Mouse (Mus musculus) limb, embryonic 15.5 days (tissue): ENCODE data around the gene Mettl11b. TPM values are rescaled to one million over a fixed set of nuclear protein-coding genes. Genes with fewer than 3 reads are reported as not detected.
A peak's percentile ranks its signal among the peaks of the same experiment; 100 is the strongest.
"Not testable (repeated sequence)": the region's sequence is repeated elsewhere in the genome, so short reads cannot be mapped to it uniquely, and the experiment has no call there.

Experiments
- ATAC-seq: fragments of 200-750 bp; cut with Nextera tagmentation; 2 replicates; pipeline ENCODE4 v1.8.0; 2017; ENCODE audit warnings: low read depth, moderate TSS enrichment; ENCODE audit not compliant: insufficient number of reproducible peaks, low FRiP score, low TSS enrichment
- H3K27ac ChIP-seq: fragments of 300-500 bp; sonication (generic); 2 replicates; pipeline ENCODE4 v1.5.1; 2015; ENCODE audit warnings: moderate library complexity, mild to moderate bottlenecking, inconsistent platforms
- H3K27me3 ChIP-seq: fragments of 300-500 bp; sonication (generic); 2 replicates; pipeline ENCODE4 v1.6.1; 2015; ENCODE audit warnings: inconsistent platforms
- H3K36me3 ChIP-seq: fragments of 300-500 bp; sonication (generic); 2 replicates; pipeline ENCODE4 v1.6.1; 2015; ENCODE audit warnings: inconsistent platforms
- H3K4me1 ChIP-seq: fragments of 300-500 bp; sonication (generic); 2 replicates; pipeline ENCODE4 v1.6.1; 2015; ENCODE audit warnings: inconsistent platforms
- H3K4me2 ChIP-seq: fragments of 300-500 bp; sonication (generic); 2 replicates; pipeline ENCODE4 v1.6.1; 2015; ENCODE audit warnings: mild to moderate bottlenecking, inconsistent platforms
- H3K4me3 ChIP-seq: fragments of 300-500 bp; sonication (generic); 2 replicates; pipeline ENCODE4 v1.5.1; 2015; ENCODE audit warnings: mild to moderate bottlenecking, inconsistent platforms
- H3K9ac ChIP-seq: fragments of 300-500 bp; sonication (generic); 2 replicates; pipeline ENCODE4 v1.6.1; 2015; ENCODE audit warnings: inconsistent platforms
- H3K9me3 ChIP-seq: fragments of 300-500 bp; sonication (generic); 2 replicates; pipeline ENCODE4 v1.6.1; 2016; ENCODE audit warnings: inconsistent platforms
- WGBS: fragments of 180-500 bp; shearing (Covaris S2); methylation state at CpG from one replicate; pipeline ENCODE4 v1.1.7; 2015; 5-methylcytosine and 5-hydroxymethylcytosine counted together
- polyA plus RNA-seq: library from polyadenylated mRNA; unstranded; fragments of >200 nt; fragmentation: Nextera tagmentation; extraction: Ambion mirVana; gene quantifications from 2 replicates; pipeline ENCODE4 v1.2.1, GENCODE M21; 2015

The Mettl11b gene
- polyA plus RNA-seq, result 0.15 and 1.6 TPM in 2 replicates

GRCm38 (mm10) chr1:163725106-163725759 lies at the start of gene Mettl11b:
Mettl11b (minus strand) TSS chr1:163725232.
- Histone ChIP-seq H3K9ac (no peak within 1 kb of the TSS), H3K9me3 (no peaks in the 10 kb centered on the region), H3K36me3 (no peaks in the 10 kb centered on the region), H3K27me3 (no peaks in the 10 kb centered on the region), H3K4me2 (no peak within 1 kb of the TSS), H3K4me1 (peaks cover 8% of the 10 kb centered on the region; the same call in 1 of the 2 replicates), H3K4me3 (no peak within 1 kb of the TSS), H3K27ac (no peak within 1 kb of the TSS)
- 38% methylated on average over 9 of the region's 9 CpGs for WGBS
- 0 out of 2 replicates have a peak, but pooled peaks have one; percentile 55 for ATAC-seq

GRCm38 (mm10) chr1:163757462-163758207 lies 32.6 kb upstream of the Mettl11b start:
- H3K27ac ChIP-seq, result peak overlapping the region; percentile 52; the same call in 1 of the 2 replicates
- no peaks in the 10 kb centered on the region for H3K9me3 ChIP-seq
- H3K9ac ChIP-seq, result no peak overlapping the region
- 35% methylated on average over 10 of the region's 10 CpGs for WGBS
- no peak overlapping the region for H3K4me2 ChIP-seq
- no peak overlapping the region for H3K4me3 ChIP-seq
- H3K4me1 ChIP-seq, result peaks cover 4% of the 10 kb centered on the region; the same call in 1 of the 2 replicates
- H3K36me3 ChIP-seq, result no peaks in the 10 kb centered on the region
- H3K27me3 ChIP-seq, result peaks cover 7% of the 10 kb centered on the region; the same call in 1 of the 2 replicates
- ATAC-seq, result peak; percentile 40; the same call in 1 of the 2 replicates

- WGBS, result 49% methylated on average over 4 of the region's 4 CpGs
- ATAC-seq, result no peak
- Histone ChIP-seq H3K4me1 (no peaks in the 10 kb centered on the region), H3K4me3 (no peak overlapping the region), H3K4me2 (no peak overlapping the region), H3K27ac (no peak overlapping the region), H3K27me3 (peaks cover 7% of the 10 kb centered on the region; the same call in 1 of the 2 replicates), H3K9ac (no peak overlapping the region), H3K9me3 (no peaks in the 10 kb centered on the region), H3K36me3 (no peaks in the 10 kb centered on the region)
These were observed 26.4 kb upstream of the Mettl11b start for GRCm38 (mm10) chr1:163751360-163751992.

DNA sequence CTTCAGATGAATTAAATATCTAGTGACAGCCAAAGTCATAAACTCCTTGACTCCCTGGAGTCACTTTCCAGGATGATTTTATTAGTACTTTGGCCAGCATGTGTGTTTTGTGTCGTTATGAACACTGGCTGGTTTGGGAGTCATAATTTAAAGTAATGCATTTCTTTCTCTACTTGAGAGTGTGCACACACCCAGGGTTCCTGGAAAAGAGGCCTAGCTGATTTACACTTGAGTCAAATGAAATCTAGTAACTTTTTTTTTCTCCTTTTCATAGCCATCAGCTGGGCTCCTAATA lies 12.2 kb upstream of the Mettl11b start:
- Histone ChIP-seq H3K9ac (no peak overlapping the region), H3K27me3 (no peaks in the 10 kb centered on the region), H3K36me3 (no peaks in the 10 kb centered on the region), H3K9me3 (no peaks in the 10 kb centered on the region), H3K4me1 (peaks cover 8% of the 10 kb centered on the region; the same call in 1 of the 2 replicates), H3K4me2 (no peak overlapping the region), H3K27ac (no peak overlapping the region), H3K4me3 (no peak overlapping the region)
- ATAC-seq, result peak; percentile 64; the same call in 1 of the 2 replicates
- 20% methylated on average over 1 of the region's 1 CpGs for WGBS

- peak; percentile 61; the same call in 1 of the 2 replicates for ATAC-seq
These were observed 11.6 kb upstream of the Mettl11b start for GRCm38 (mm10) chr1:163736441-163737238.

GRCm38 (mm10) chr1:163731166-163731565 lies 6.1 kb upstream of the Mettl11b start:
- H3K9me3 ChIP-seq, H3K27me3 ChIP-seq, ATAC-seq, H3K4me3 ChIP-seq, H3K36me3 ChIP-seq, H3K9ac ChIP-seq, H3K4me2 ChIP-seq, H3K27ac ChIP-seq, H3K4me1 ChIP-seq: not testable (repeated sequence)
- WGBS, result 95% methylated on average over 10 of the region's 10 CpGs

More at GRCm38 (mm10) chr1:163736441-163737238, 11.6 kb upstream of the Mettl11b start:
- Histone ChIP-seq H3K36me3 (no peaks in the 10 kb centered on the region), H3K4me3 (no peak overlapping the region), H3K9me3 (no peaks in the 10 kb centered on the region), H3K4me2 (no peak overlapping the region), H3K9ac (no peak overlapping the region), H3K27ac (no peak overlapping the region), H3K27me3 (no peaks in the 10 kb centered on the region), H3K4me1 (peaks cover 8% of the 10 kb centered on the region; the same call in 1 of the 2 replicates)
- WGBS, result 47% methylated on average over 10 of the region's 10 CpGs

DNA sequence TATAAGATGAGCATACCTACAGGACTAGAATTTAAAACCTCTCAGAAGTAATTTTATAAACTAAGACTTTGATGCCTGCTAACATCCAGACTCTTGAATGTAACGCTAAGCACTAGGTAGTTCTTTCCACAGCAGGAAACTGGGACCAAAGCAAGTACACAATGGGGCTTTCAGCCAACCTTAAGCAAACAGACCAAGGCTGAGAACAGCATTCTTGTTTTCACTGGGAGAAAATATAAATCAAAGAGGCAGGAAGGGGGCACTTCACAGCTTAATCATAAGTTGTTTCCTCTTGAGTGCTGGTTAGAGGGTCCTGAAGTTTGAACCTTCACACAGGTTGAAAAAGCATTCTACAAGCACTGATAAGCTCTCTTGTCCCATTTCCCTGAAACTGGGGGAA lies 1.1 kb downstream of the Mettl11b start:
- H3K4me1 ChIP-seq, result peaks cover 8% of the 10 kb centered on the region; the same call in 1 of the 2 replicates
- no peak overlapping the region for H3K4me2 ChIP-seq
- WGBS, result 44% methylated on average over 1 of the region's 1 CpGs
- H3K27me3 ChIP-seq, result no peaks in the 10 kb centered on the region
- ATAC-seq, result no peak
- H3K4me3 ChIP-seq, result no peak overlapping the region
- no peak overlapping the region for H3K9ac ChIP-seq
- H3K36me3 ChIP-seq, result no peaks in the 10 kb centered on the region
- no peaks in the 10 kb centered on the region for H3K9me3 ChIP-seq
- H3K27ac ChIP-seq, result no peak overlapping the region

DNA sequence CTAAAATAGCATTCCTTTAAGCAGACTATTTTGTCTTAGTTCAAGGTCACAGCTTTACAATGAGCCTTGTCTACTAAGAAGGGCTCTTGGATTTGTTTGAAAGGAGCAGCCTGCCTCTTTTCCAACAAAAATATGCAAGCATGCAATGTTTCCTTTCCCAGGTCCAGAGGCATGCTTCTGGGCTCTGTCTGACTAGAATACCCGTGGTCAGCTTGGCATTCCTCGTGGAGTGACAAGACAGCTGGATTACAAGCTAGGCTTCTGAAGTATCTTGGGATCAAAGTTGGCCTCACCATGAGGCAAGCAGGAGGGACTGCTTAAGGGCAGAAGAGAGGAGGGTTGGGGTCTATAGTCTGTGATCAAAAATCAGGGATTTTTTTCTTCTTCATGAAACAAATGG lies 16.4 kb downstream of the Mettl11b start:
- no peak for ATAC-seq
- Histone ChIP-seq H3K4me3 (no peak overlapping the region), H3K36me3 (no peaks in the 10 kb centered on the region), H3K9me3 (no peaks in the 10 kb centered on the region), H3K4me1 (no peaks in the 10 kb centered on the region), H3K9ac (no peak overlapping the region), H3K4me2 (no peak overlapping the region), H3K27ac (no peak overlapping the region), H3K27me3 (no peaks in the 10 kb centered on the region)
- 34% methylated on average over 2 of the region's 2 CpGs for WGBS

- Histone ChIP-seq H3K9me3 (no peaks in the 10 kb centered on the region), H3K36me3 (no peaks in the 10 kb centered on the region), H3K9ac (no peak overlapping the region), H3K4me3 (no peak overlapping the region), H3K4me1 (no peaks in the 10 kb centered on the region), H3K27ac (no peak overlapping the region), H3K27me3 (no peaks in the 10 kb centered on the region), H3K4me2 (no peak overlapping the region)
- ATAC-seq, result no peak
- whole genome bisulfite sequencing, result 42% methylated on average over 7 of the region's 7 CpGs
These were observed 24.5 kb downstream of the Mettl11b start for GRCm38 (mm10) chr1:163700571-163700970.

DNA sequence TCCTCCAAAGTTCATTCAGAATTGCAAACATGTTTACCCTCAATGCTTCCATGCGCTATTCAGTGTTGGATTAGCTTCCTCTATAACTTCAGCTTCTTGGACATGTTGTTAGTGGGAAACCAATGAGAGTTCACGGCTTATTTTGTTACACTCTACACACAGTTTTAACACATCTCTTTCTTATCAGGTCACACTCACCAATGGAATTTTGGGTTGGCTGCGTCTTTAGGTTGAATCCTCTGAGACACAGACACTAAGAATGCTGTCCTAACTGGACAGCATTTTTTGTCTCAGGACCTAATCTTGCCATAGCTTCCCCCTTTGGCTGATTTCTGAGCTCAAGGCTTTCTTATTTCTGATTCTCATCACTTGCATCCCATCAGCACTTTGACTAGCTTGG lies 25.3 kb downstream of the Mettl11b start:
- Histone ChIP-seq H3K27me3 (no peaks in the 10 kb centered on the region), H3K9ac (no peak overlapping the region), H3K4me2 (no peak overlapping the region), H3K27ac (no peak overlapping the region), H3K9me3 (no peaks in the 10 kb centered on the region), H3K4me1 (no peaks in the 10 kb centered on the region), H3K36me3 (no peaks in the 10 kb centered on the region), H3K4me3 (no peak overlapping the region)
- ATAC-seq, result no peak
- WGBS, result 76% methylated on average over 3 of the region's 3 CpGs

DNA sequence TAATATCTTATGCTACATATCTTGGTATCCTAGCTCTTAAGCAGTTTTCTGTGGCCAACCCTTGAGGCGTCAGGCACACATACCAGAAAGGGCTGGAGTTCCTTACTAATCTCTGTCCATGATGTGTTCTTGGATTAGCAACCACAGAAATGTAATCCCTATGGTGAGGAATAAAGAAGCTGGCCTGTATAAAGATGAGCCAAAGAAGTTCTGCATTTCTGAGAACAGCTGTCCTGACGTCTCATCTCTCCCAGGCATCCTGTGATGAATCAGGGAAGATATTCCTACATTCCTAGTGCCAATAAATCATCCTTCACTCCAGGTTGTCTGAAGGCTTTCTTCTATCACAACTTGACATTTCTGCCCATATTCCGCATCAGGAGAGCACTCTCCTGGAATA lies 33.2 kb downstream of the Mettl11b start:
- ATAC-seq, result no peak
- no peaks in the 10 kb centered on the region for H3K36me3 ChIP-seq
- H3K27me3 ChIP-seq, result no peaks in the 10 kb centered on the region
- WGBS, result 73% methylated on average over 3 of the region's 3 CpGs
- no peak overlapping the region for H3K27ac ChIP-seq
- H3K9ac ChIP-seq, result no peak overlapping the region
- no peaks in the 10 kb centered on the region for H3K4me1 ChIP-seq
- H3K4me2 ChIP-seq, result no peak overlapping the region
- H3K9me3 ChIP-seq, result no peaks in the 10 kb centered on the region
- no peak overlapping the region for H3K4me3 ChIP-seq
